Mouse (Mus musculus) thymus, postnatal 0 days (tissue): ENCODE measurements around the gene Mrtfb. TPM values are rescaled to one million over a fixed set of nuclear protein-coding genes. Genes with fewer than 3 reads are reported as not detected.

ENCODE experiments used
- DNase-seq: peaks from one replicate; pipeline ENCODE4 v3.0.0-alpha.2; 2015; ENCODE audit warnings: low spot score
- polyA plus RNA-seq: library from polyadenylated mRNA; unstranded; fragments of >200 nt; fragmentation: Nextera tagmentation; extraction: Ambion mirVana; gene quantifications from 2 replicates; pipeline ENCODE4 v1.2.1, GENCODE M21; 2015

The Mrtfb gene
- polyA plus RNA-seq, 1 experiment from 2014 or later: 14.4 TPM

GRCm38 (mm10) chr16:13350729-13351128 lies 94.4 kb downstream of the Mrtfb start:
- no peak for DNase-seq

- no peak for DNase-seq
Measured at GRCm38 (mm10) chr16:13351268-13351667, 95.0 kb downstream of the Mrtfb start.

- no peak for DNase-seq
Measured at GRCm38 (mm10) chr16:13353927-13354326, 97.6 kb downstream of the Mrtfb start.

GRCm38 (mm10) chr16:13354431-13354830 lies 98.2 kb downstream of the Mrtfb start:
- DNase-seq: no peak

DNA sequence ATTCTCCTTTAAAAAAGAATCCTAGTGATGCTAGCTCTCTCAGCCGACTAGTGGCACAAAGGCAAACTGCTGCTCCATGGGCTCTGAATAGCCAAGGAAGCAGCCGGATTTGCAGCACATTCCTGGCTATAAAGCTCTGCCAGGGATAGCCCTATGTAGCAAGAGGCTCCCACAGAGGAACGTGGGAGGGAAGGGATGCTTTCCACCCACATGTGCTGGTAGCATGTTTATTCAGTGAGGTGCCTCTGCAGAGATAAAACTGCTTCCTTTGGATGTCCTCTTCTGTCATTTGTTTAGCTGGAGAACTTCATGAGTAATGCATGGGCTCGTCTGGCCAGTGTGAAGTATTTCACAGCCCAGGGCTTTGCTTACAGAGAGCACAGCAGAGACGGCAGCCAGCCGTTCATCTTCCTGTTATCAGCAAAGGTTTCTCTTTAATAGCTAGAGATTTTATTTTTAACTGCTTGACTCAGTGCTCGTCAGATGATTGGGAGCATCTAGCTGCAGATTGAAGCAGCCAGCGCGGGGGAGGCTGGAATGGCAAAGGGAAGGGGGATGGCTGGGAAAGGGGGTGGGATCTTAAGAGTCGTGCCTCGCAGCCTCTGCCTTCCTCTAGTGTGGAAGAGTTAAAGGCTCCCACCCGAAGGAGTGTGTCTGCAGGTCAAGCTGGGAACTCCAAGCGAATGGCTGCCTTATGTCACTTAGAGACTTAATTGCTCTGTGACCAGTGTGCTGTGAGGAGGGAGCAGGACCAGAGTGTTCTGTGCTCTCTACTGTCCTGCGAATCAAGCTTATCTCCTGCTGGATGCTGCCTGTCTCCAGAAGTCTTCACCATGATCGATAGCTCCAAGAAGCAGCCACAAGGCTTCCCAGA lies 101.8 kb downstream of the Mrtfb start:
- DNase-seq: no peak

DNA sequence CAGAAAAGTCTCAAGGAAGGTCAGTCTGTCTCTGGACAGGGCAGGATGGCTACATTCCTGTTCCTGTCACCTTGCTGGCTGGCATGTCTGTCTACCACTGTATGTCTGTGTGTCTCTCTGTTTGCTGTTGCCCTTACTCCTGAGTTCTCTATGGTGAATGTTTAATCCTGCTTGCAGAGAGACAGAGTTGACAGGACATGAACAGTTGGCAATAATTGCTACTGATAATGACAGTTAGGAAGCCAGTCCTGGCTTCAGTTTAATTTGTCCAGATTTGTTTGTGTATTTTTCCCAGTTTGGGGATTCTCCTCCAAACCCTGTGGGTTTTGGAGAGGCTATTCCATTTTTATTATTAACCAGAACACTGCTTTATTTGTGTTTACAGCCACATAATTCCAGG lies 102.5 kb downstream of the Mrtfb start:
- no peak for DNase-seq

GRCm38 (mm10) chr16:13359405-13359858 lies 103.2 kb downstream of the Mrtfb start:
- no peak for DNase-seq

- no peak for DNase-seq
Measured at GRCm38 (mm10) chr16:13360208-13360607, 103.9 kb downstream of the Mrtfb start.

DNA sequence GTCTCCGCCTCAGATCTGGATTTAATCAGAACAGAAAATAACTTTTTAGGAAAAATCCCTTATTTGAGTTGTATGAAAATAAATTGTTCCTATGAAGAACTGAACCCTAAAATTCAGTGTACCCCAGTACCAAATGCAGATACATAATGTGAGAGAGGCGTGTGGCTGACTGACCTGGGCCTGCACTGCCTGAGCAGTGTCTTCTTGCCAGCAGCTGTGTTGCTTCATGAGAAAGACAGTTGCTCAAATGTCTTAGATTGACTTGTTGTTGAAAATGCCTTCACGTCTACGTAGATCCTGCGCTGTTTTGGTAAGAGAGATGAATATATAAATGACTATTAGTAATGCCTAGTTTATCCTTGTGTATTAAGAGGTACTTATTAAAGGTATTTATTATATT lies 104.6 kb downstream of the Mrtfb start:
- DNase-seq: no peak

DNA sequence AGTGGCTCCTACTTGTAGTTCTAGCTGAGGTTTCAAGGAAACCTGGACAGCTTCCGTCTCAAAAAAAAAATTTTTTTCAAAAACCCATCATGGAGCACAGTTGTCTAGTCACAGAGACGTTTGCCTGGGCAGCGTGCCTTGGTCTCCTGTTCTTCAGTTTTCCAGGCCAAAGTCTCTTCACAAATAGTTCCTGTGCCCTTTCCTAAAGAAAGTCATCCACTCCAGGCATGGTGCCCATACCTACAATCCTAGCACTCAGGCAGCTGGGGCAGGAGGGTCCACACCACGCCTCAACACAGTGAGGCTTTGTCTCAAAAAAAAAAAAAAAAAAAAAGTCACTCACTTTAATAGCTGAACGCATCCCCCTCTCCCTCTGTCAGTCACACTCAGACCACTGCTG lies 106.9 kb downstream of the Mrtfb start:
- no peak for DNase-seq

GRCm38 (mm10) chr16:13364145-13364544 lies 107.9 kb downstream of the Mrtfb start:
- no peak for DNase-seq

DNA sequence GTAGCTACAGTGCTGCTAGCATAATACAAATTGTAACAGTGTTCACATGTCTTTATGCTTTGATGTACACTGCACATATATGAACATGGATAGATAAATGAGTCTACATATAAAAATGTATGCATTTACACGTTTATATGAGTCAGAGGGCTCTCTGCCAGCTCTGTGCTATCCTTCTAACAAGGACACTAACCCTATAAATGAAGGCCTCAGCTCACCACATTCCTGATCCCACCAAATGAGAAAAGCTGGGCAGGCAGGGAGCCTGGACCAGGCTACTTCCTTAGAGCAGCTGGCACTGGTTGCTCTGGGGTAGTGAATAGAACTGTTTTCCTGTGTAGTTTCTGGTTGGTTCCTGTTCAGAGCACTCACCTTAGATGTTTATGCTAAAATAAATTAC lies 110.0 kb downstream of the Mrtfb start:
- DNase-seq: no peak

- DNase-seq: no peak
Measured at GRCm38 (mm10) chr16:13366802-13367465, 110.7 kb downstream of the Mrtfb start.

- DNase-seq: no peak
Measured at GRCm38 (mm10) chr16:13367466-13367856, 111.2 kb downstream of the Mrtfb start.

GRCm38 (mm10) chr16:13368645-13369044 lies 112.4 kb downstream of the Mrtfb start:
- DNase-seq: no peak

GRCm38 (mm10) chr16:13371740-13372287 lies 115.5 kb downstream of the Mrtfb start:
- DNase-seq: no peak

DNA sequence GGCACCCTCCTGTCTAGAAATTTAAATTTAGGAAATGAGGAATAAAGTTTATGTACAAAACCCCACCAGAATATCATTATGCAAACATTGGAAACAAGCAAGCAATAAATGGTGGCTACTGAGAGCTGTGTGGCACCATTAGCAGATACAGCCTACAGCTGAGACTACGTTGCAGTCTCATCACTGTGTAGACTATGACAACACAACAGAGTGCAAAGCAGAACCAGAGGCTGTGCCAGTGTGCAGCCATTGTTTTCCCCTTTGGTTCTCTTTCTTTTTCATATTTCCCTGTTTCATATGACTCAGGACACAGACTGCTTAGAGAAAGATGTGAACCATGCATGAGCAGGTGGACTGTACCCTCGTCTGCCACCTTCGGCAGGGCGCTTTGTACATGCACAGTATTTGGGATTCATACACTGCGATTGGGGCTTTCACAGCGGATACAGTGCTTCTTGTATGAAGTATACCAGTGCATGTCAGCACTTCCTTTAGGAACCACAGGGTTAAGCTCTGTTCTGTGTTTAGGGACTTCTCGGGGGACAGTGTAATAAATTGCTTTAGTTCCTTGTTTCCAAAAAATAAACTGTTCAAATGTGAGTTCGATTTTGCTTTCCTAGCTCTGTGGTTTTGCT lies 116.7 kb downstream of the Mrtfb start:
- no peak for DNase-seq

DNA sequence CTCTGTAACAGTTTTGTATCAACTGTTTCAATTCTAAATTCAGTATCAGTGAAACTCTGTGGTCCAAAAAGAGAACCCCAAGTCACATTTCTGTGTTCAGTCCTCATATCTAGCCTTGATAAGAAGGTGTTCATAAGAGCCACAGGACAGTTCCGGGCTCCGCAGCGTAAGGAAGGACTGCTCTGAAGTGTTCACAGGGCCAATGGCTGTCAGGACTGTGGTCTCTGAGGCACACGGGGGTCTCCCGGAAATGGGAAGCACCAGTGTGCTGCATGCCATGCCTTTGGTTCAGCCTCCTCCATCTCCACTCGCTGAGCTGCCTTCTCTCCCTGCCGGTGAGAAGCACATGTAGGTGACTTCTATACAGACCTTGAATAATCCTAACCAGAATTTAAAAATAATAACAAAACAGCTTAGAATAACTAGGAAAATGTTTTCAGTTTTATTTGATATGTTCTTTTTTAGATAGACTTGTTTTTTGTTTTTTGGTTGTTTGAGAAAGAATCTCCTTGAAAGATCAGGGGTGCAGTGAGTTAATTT lies 120.7 kb downstream of the Mrtfb start:
- no peak for DNase-seq

GRCm38 (mm10) chr16:13378157-13378556 lies 121.9 kb downstream of the Mrtfb start:
- no peak for DNase-seq

DNA sequence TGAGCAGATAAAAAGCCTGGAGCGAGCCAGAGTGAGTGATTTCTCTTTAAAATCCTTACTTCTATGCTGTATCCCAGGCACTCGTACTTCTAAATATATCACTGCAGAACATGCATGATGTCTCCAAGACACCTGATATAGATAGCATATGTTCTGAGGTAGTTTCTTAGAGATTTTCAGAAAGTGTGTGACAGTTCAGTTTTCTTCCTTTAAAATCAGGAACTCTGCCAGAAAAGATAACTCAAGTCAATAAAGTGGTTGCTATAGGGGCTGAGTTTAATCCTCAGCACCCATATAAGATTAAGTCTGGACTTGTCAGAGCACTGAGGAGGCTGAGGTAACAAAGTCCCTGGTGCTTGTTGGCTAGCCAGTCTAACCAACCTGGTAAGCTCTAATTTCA lies 123.6 kb downstream of the Mrtfb start:
- no peak for DNase-seq

- no peak for DNase-seq
Measured at GRCm38 (mm10) chr16:13381771-13382170, 125.5 kb downstream of the Mrtfb start.

GRCm38 (mm10) chr16:13387306-13387705 lies 131.0 kb downstream of the Mrtfb start:
- DNase-seq: no peak
